8 mouse cellular contexts compared by ENCODE assay signal in genomic region chr3:97226719-97227118, GRCm38 (mm10).
A peak's percentile ranks its signal among the peaks of the same experiment; 100 is the strongest.
DNase-seq lines count a peak whose midpoint lies in the region; ATAC-seq lines count a peak whose summit lies in the region.

No protein-coding gene starts in this region.

- no peaks in the 10 kb centered on the region for H3K27me3 ChIP-seq in lung, embryonic 16.5 days (ENCODE audit: control insufficient read depth, insufficient read depth, low read depth, low read length)
- no peaks in the 10 kb centered on the region for H3K27me3 ChIP-seq in embryonic facial prominence, embryonic 10.5 days (replicated peaks; ENCODE audit: low read depth, poor library complexity, severe bottlenecking)
- no peaks in the 10 kb centered on the region for H3K27me3 ChIP-seq in intestine, embryonic 14.5 days (replicated peaks; ENCODE audit: control insufficient read depth, insufficient read depth, low read length)
- H3K27me3 ChIP-seq in neural tube, embryonic 12.5 days (replicated peaks), result no peaks in the 10 kb centered on the region

- peaks cover 25% of the 10 kb centered on the region for H3K4me1 ChIP-seq in lung, embryonic 16.5 days (replicated peaks; ENCODE audit: control insufficient read depth, insufficient read depth, low read length)
- peaks cover 37% of the 10 kb centered on the region for H3K4me1 ChIP-seq in embryonic facial prominence, embryonic 10.5 days
- peaks cover 33% of the 10 kb centered on the region for H3K4me1 ChIP-seq in intestine, embryonic 14.5 days (replicated peaks; ENCODE audit: control insufficient read depth, insufficient read depth, low read length)
- peaks cover 17% of the 10 kb centered on the region for H3K4me1 ChIP-seq in neural tube, embryonic 12.5 days

- H3K9ac ChIP-seq in lung, embryonic 16.5 days (ENCODE audit: low read length), result peak overlapping the region; percentile 83
- H3K9ac ChIP-seq in intestine, embryonic 14.5 days (ENCODE audit: low read length), result peak overlapping the region; percentile 89
- H3K9ac ChIP-seq in neural tube, embryonic 12.5 days, result peak overlapping the region; percentile 90

- WGBS in lung, embryonic 16.5 days, result under 1% methylated on average over 18 of the region's 18 CpGs
- under 1% methylated on average over 18 of the region's 18 CpGs for WGBS in embryonic facial prominence, embryonic 10.5 days
- WGBS in intestine, embryonic 14.5 days, result 0% methylated on average over 18 of the region's 18 CpGs
- WGBS in neural tube, embryonic 12.5 days, result under 1% methylated on average over 18 of the region's 18 CpGs

- H3K27ac ChIP-seq in lung, embryonic 16.5 days (ENCODE audit: low read length), result peak overlapping the region; percentile 78
- peak overlapping the region; percentile 98 for H3K27ac ChIP-seq in embryonic facial prominence, embryonic 10.5 days (replicated peaks)
- peak overlapping the region; percentile 89 for H3K27ac ChIP-seq in intestine, embryonic 14.5 days (ENCODE audit: low read depth)
- H3K27ac ChIP-seq in neural tube, embryonic 12.5 days, result peak overlapping the region; percentile 93

- no peaks in the 10 kb centered on the region for H3K9me3 ChIP-seq in lung, embryonic 16.5 days (ENCODE audit: control insufficient read depth, low read length)
- no peaks in the 10 kb centered on the region for H3K9me3 ChIP-seq in embryonic facial prominence, embryonic 10.5 days
- no peaks in the 10 kb centered on the region for H3K9me3 ChIP-seq in intestine, embryonic 14.5 days (ENCODE audit: control insufficient read depth, low read length)
- no peaks in the 10 kb centered on the region for H3K9me3 ChIP-seq in neural tube, embryonic 12.5 days

- ATAC-seq in lung, embryonic 16.5 days (ENCODE audit: low read depth), result no peak; the same call in 1 of the 2 replicates
- ATAC-seq in intestine, embryonic 14.5 days (replicated peaks; ENCODE audit: low FRiP score, low TSS enrichment, low read depth), result peak; percentile 38; the same call in 1 of the 2 replicates
- ATAC-seq in neural tube, embryonic 12.5 days (ENCODE audit: low FRiP score, low read depth), result peak; percentile 38

- peak overlapping the region; percentile 71 for H3K4me3 ChIP-seq in lung, embryonic 16.5 days (ENCODE audit: low read length)
- peak overlapping the region; percentile 85 for H3K4me3 ChIP-seq in embryonic facial prominence, embryonic 10.5 days
- peak overlapping the region; percentile 70 for H3K4me3 ChIP-seq in intestine, embryonic 14.5 days (ENCODE audit: low read depth, low read length)
- peak overlapping the region; percentile 89 for H3K4me3 ChIP-seq in neural tube, embryonic 12.5 days

- H3K36me3 ChIP-seq in lung, embryonic 16.5 days (ENCODE audit: control insufficient read depth, insufficient read depth, low read length), result peaks cover 3% of the 10 kb centered on the region; the same call in 1 of the 2 replicates
- peaks cover 30% of the 10 kb centered on the region for H3K36me3 ChIP-seq in embryonic facial prominence, embryonic 10.5 days (replicated peaks)
- peaks cover 17% of the 10 kb centered on the region for H3K36me3 ChIP-seq in intestine, embryonic 14.5 days (ENCODE audit: control insufficient read depth, insufficient read depth, low read length)
- peaks cover 8% of the 10 kb centered on the region; the same call in 1 of the 2 replicates for H3K36me3 ChIP-seq in neural tube, embryonic 12.5 days

- no peak for DNase-seq in lung, postnatal 14 days
- DNase-seq in embryonic facial prominence, embryonic 10.5 days (ENCODE audit: low spot score), result no peak
- peak; percentile 78 for DNase-seq in intestine, embryonic 14.5 days (ENCODE audit: low spot score)
- no peak for DNase-seq in adrenal gland, postnatal 14 days
- no peak for DNase-seq in frontal cortex, adult 2 months (ENCODE audit: extremely low spot score in 1 of 2, low spot score in 1 of 2)
- no peak for DNase-seq in cerebellum, postnatal 4 days (ENCODE audit: low spot score in 2 of 2)

- H3K4me2 ChIP-seq in lung, embryonic 16.5 days (ENCODE audit: low read depth, low read length), result peak overlapping the region; percentile 65
- H3K4me2 ChIP-seq in intestine, embryonic 14.5 days (ENCODE audit: low read length), result peak overlapping the region; percentile 78
- H3K4me2 ChIP-seq in neural tube, embryonic 12.5 days (replicated peaks), result peak overlapping the region; percentile 82
